Mouse (Mus musculus) midbrain, embryonic 16.5 days (tissue): ENCODE measurements around the gene Col25a1. TPM values are rescaled to one million over a fixed set of nuclear protein-coding genes. Genes with fewer than 3 reads are reported as not detected.

ENCODE experiments used
- ATAC-seq: fragments of 200-750 bp; cut with Nextera tagmentation; 2 replicates; pipeline ENCODE4 v1.8.0; 2017; ENCODE audit warnings: moderate TSS enrichment
- H3K27ac ChIP-seq: fragments of 300-500 bp; sonication (generic); 2 replicates; pipeline ENCODE4 v1.5.1; 2014; ENCODE audit warnings: mild to moderate bottlenecking, low read length, mixed read lengths
- H3K27me3 ChIP-seq: fragments of 300-500 bp; sonication (generic); 2 replicates; pipeline ENCODE4 v1.6.1; 2014; ENCODE audit warnings: low read depth, low read length, mixed read lengths; ENCODE audit not compliant: control insufficient read depth, insufficient read depth
- H3K36me3 ChIP-seq: fragments of 300-500 bp; sonication (generic); 2 replicates; pipeline ENCODE4 v1.6.1; 2014; ENCODE audit warnings: mild to moderate bottlenecking, low read length, moderate library complexity, mixed read lengths; ENCODE audit not compliant: control insufficient read depth, insufficient read depth
- H3K4me1 ChIP-seq: fragments of 300-500 bp; sonication (generic); 2 replicates; pipeline ENCODE4 v1.6.1; 2014; ENCODE audit warnings: mild to moderate bottlenecking, low read length, mixed read lengths; ENCODE audit not compliant: control insufficient read depth, insufficient read depth
- H3K4me2 ChIP-seq: fragments of 300-500 bp; sonication (generic); 2 replicates; pipeline ENCODE4 v1.6.1; 2014; ENCODE audit warnings: mild to moderate bottlenecking, low read length, mixed read lengths
- H3K4me3 ChIP-seq: fragments of 300-500 bp; sonication (generic); 2 replicates; pipeline ENCODE4 v1.5.1; 2014; ENCODE audit warnings: low read depth, mild to moderate bottlenecking, low read length, moderate library complexity, mixed read lengths
- H3K9ac ChIP-seq: fragments of 300-500 bp; sonication (generic); 2 replicates; pipeline ENCODE4 v1.6.1; 2014; ENCODE audit warnings: low read depth, low read length, mixed read lengths
- H3K9me3 ChIP-seq: fragments of 300-500 bp; sonication (generic); replicated peaks from 2 replicates; pipeline ENCODE4 v1.6.1; 2014; ENCODE audit warnings: mild to moderate bottlenecking, low read length, mixed read lengths; ENCODE audit not compliant: control insufficient read depth, poor library complexity, severe bottlenecking
- WGBS: fragments of 180-500 bp; shearing (Covaris S2); extraction: QIAGEN DNeasy Blood & Tissue Kit; methylation state at CpG from one replicate; pipeline ENCODE4 v1.1.7; 2014; 5-methylcytosine and 5-hydroxymethylcytosine counted together
- polyA plus RNA-seq: library from polyadenylated mRNA; unstranded; fragments of >200 nt; fragmentation: Nextera tagmentation; extraction: Ambion mirVana; gene quantifications from 2 replicates; pipeline ENCODE4 v1.2.1, GENCODE M21; 2015

The Col25a1 gene
- polyA plus RNA-seq, 1 experiment from 2014 or later = 15.1 TPM

- H3K9ac ChIP-seq = no peak overlapping the region
- 90% methylated on average over 9 of the region's 9 CpGs for WGBS
- no peak overlapping the region for H3K4me3 ChIP-seq
- no peaks in the 10 kb centered on the region for H3K4me1 ChIP-seq
- no peaks in the 10 kb centered on the region for H3K9me3 ChIP-seq
- no peak overlapping the region for H3K27ac ChIP-seq
- no peaks in the 10 kb centered on the region for H3K27me3 ChIP-seq
- no peaks in the 10 kb centered on the region for H3K36me3 ChIP-seq
- H3K4me2 ChIP-seq = no peak overlapping the region
- ATAC-seq = no peak
Measured at GRCm38 (mm10) chr3:130535021-130535420, 403.7 kb downstream of the Col25a1 start.

- no peak overlapping the region for H3K27ac ChIP-seq
- H3K9me3 ChIP-seq = no peaks in the 10 kb centered on the region
- no peaks in the 10 kb centered on the region for H3K27me3 ChIP-seq
- H3K4me2 ChIP-seq = no peak overlapping the region
- WGBS = 48% methylated on average over 1 of the region's 1 CpGs
- no peaks in the 10 kb centered on the region for H3K4me1 ChIP-seq
- no peak overlapping the region for H3K4me3 ChIP-seq
- no peaks in the 10 kb centered on the region for H3K36me3 ChIP-seq
- ATAC-seq = no peak
- H3K9ac ChIP-seq = no peak overlapping the region
Measured at GRCm38 (mm10) chr3:130541541-130541940, 410.2 kb downstream of the Col25a1 start.

GRCm38 (mm10) chr3:130545995-130546394, 414.7 kb downstream of the Col25a1 start:
- Histone ChIP-seq H3K27me3 (no peaks in the 10 kb centered on the region), H3K4me2 (no peak overlapping the region), H3K9ac (no peak overlapping the region), H3K36me3 (no peaks in the 10 kb centered on the region), H3K4me3 (no peak overlapping the region), H3K4me1 (no peaks in the 10 kb centered on the region), H3K27ac (no peak overlapping the region), H3K9me3 (no peaks in the 10 kb centered on the region)
- 75% methylated on average over 3 of the region's 3 CpGs for WGBS
- no peak for ATAC-seq

- H3K4me1 ChIP-seq = no peaks in the 10 kb centered on the region
- H3K27ac ChIP-seq = no peak overlapping the region
- 83% methylated on average over 7 of the region's 7 CpGs for WGBS
- no peaks in the 10 kb centered on the region for H3K36me3 ChIP-seq
- no peak overlapping the region for H3K4me2 ChIP-seq
- H3K27me3 ChIP-seq = no peaks in the 10 kb centered on the region
- H3K9me3 ChIP-seq = no peaks in the 10 kb centered on the region
- H3K4me3 ChIP-seq = no peak overlapping the region
- no peak overlapping the region for H3K9ac ChIP-seq
- ATAC-seq = no peak
Measured at GRCm38 (mm10) chr3:130549066-130549465, 417.8 kb downstream of the Col25a1 start.

- no peak for ATAC-seq
- WGBS = 73% methylated on average over 1 of the region's 1 CpGs
Measured at GRCm38 (mm10) chr3:130556263-130556662, 425.0 kb downstream of the Col25a1 start.

GRCm38 (mm10) chr3:130565586-130565985, 434.3 kb downstream of the Col25a1 start:
- no peak overlapping the region for H3K4me3 ChIP-seq
- WGBS = 93% methylated on average over 6 of the region's 6 CpGs
- H3K4me2 ChIP-seq = no peak overlapping the region
- no peaks in the 10 kb centered on the region for H3K27me3 ChIP-seq
- H3K27ac ChIP-seq = no peak overlapping the region
- H3K36me3 ChIP-seq = no peaks in the 10 kb centered on the region
- H3K9me3 ChIP-seq = no peaks in the 10 kb centered on the region
- no peak for ATAC-seq
- H3K4me1 ChIP-seq = no peaks in the 10 kb centered on the region
- no peak overlapping the region for H3K9ac ChIP-seq

More at GRCm38 (mm10) chr3:130556263-130556662, 425.0 kb downstream of the Col25a1 start:
- Histone ChIP-seq H3K27ac (no peak overlapping the region), H3K9me3 (no peaks in the 10 kb centered on the region), H3K36me3 (no peaks in the 10 kb centered on the region), H3K27me3 (no peaks in the 10 kb centered on the region), H3K4me1 (no peaks in the 10 kb centered on the region), H3K9ac (no peak overlapping the region), H3K4me2 (no peak overlapping the region), H3K4me3 (no peak overlapping the region)

- no peak for ATAC-seq
Measured at GRCm38 (mm10) chr3:130568331-130569095, 437.2 kb downstream of the Col25a1 start.

GRCm38 (mm10) chr3:130573243-130573642, 441.9 kb downstream of the Col25a1 start:
- no peaks in the 10 kb centered on the region for H3K9me3 ChIP-seq
- H3K27ac ChIP-seq = no peak overlapping the region
- no peak overlapping the region for H3K4me3 ChIP-seq
- H3K4me1 ChIP-seq = no peaks in the 10 kb centered on the region
- no peaks in the 10 kb centered on the region for H3K27me3 ChIP-seq
- no peak overlapping the region for H3K9ac ChIP-seq
- H3K4me2 ChIP-seq = no peak overlapping the region
- WGBS = 68% methylated on average over 5 of the region's 5 CpGs
- ATAC-seq = no peak
- H3K36me3 ChIP-seq = no peaks in the 10 kb centered on the region

More at GRCm38 (mm10) chr3:130568331-130569095, 437.2 kb downstream of the Col25a1 start:
- WGBS = 86% methylated on average over 16 of the region's 16 CpGs
- Histone ChIP-seq H3K4me3 (no peak overlapping the region), H3K9ac (no peak overlapping the region), H3K9me3 (no peaks in the 10 kb centered on the region), H3K27ac (peak overlapping the region; percentile 11; the same call in 1 of the 2 replicates), H3K4me2 (no peak overlapping the region), H3K36me3 (no peaks in the 10 kb centered on the region), H3K4me1 (no peaks in the 10 kb centered on the region), H3K27me3 (no peaks in the 10 kb centered on the region)

GRCm38 (mm10) chr3:130574652-130575051, 443.4 kb downstream of the Col25a1 start:
- no peak for ATAC-seq
- no peak overlapping the region for H3K4me2 ChIP-seq
- WGBS = 22% methylated on average over 5 of the region's 5 CpGs
- H3K4me1 ChIP-seq = no peaks in the 10 kb centered on the region
- no peaks in the 10 kb centered on the region for H3K36me3 ChIP-seq
- no peaks in the 10 kb centered on the region for H3K9me3 ChIP-seq
- H3K4me3 ChIP-seq = no peak overlapping the region
- no peak overlapping the region for H3K9ac ChIP-seq
- no peak overlapping the region for H3K27ac ChIP-seq
- H3K27me3 ChIP-seq = no peaks in the 10 kb centered on the region
